Mouse (Mus musculus): ENCODE measurements at regions not wholly inside any gene's neighbourhood (a gene's known extent, or its start where the extent isn't known, plus 50 kb on each side); places are given as distances from the start of the nearest gene placed in this dataset.

GRCm38 (mm10) chr5:103360360-103360759 is 64.6 kb upstream of the Ptpn13 start:
- DNase-seq (ENCODE audit: low spot score) (no peak), ATAC-seq (ENCODE audit: low read depth) (no peak)
- H3K4me1 ChIP-seq (ENCODE audit: control insufficient read depth, insufficient read depth, low read length) = no peaks in the 10 kb centered on the region
- H3K9me3 ChIP-seq (ENCODE audit: control insufficient read depth, low read length) = no peaks in the 10 kb centered on the region
- no peak overlapping the region for H3K9ac ChIP-seq (ENCODE audit: low read depth, low read length)
- no peaks in the 10 kb centered on the region for H3K27me3 ChIP-seq (replicated peaks; ENCODE audit: control insufficient read depth, insufficient read depth, low read length)
- H3K4me2 ChIP-seq (ENCODE audit: low read depth, low read length) = no peak overlapping the region
- H3K4me3 ChIP-seq (ENCODE audit: low read depth, low read length) = no peak overlapping the region
- 81% methylated on average over 10 of the region's 10 CpGs for WGBS
- no peaks in the 10 kb centered on the region for H3K36me3 ChIP-seq (ENCODE audit: control insufficient read depth, insufficient read depth, low read length)
- H3K27ac ChIP-seq (replicated peaks; ENCODE audit: low read depth, low read length) = no peak overlapping the region

- Histone ChIP-seq H3K9ac (ENCODE audit: low read depth, low read length) (no peak overlapping the region), H3K4me1 (ENCODE audit: control insufficient read depth, insufficient read depth, low read length) (no peaks in the 10 kb centered on the region), H3K27ac (replicated peaks; ENCODE audit: low read depth, low read length) (no peak overlapping the region), H3K4me2 (ENCODE audit: low read depth, low read length) (no peak overlapping the region), H3K4me3 (ENCODE audit: low read depth, low read length) (no peak overlapping the region), H3K27me3 (replicated peaks; ENCODE audit: control insufficient read depth, insufficient read depth, low read length) (no peaks in the 10 kb centered on the region), H3K36me3 (ENCODE audit: control insufficient read depth, insufficient read depth, low read length) (no peaks in the 10 kb centered on the region), H3K9me3 (ENCODE audit: control insufficient read depth, low read length) (no peaks in the 10 kb centered on the region)
- no peak for ATAC-seq (ENCODE audit: low read depth)
- no peak for DNase-seq (ENCODE audit: low spot score)
- 74% methylated on average over 5 of the region's 5 CpGs for WGBS
Observed at GRCm38 (mm10) chr5:103357558-103357957, 67.4 kb upstream of the Ptpn13 start.

- Histone ChIP-seq H3K36me3 (ENCODE audit: control insufficient read depth, insufficient read depth, low read length) (no peaks in the 10 kb centered on the region), H3K4me3 (ENCODE audit: low read depth, low read length) (peak overlapping the region; percentile 18), H3K27ac (replicated peaks; ENCODE audit: low read depth, low read length) (no peak overlapping the region), H3K27me3 (replicated peaks; ENCODE audit: control insufficient read depth, insufficient read depth, low read length) (no peaks in the 10 kb centered on the region), H3K4me2 (ENCODE audit: low read depth, low read length) (peak overlapping the region; percentile 52), H3K9me3 (ENCODE audit: control insufficient read depth, low read length) (peaks cover 9% of the 10 kb centered on the region; the same call in 1 of the 2 replicates), H3K4me1 (ENCODE audit: control insufficient read depth, insufficient read depth, low read length) (no peaks in the 10 kb centered on the region), H3K9ac (ENCODE audit: low read depth, low read length) (no peak overlapping the region)
- 64% methylated on average over 6 of the region's 6 CpGs for WGBS
- DNase-seq (ENCODE audit: low spot score) = no peak
- ATAC-seq (ENCODE audit: low read depth) = peak; percentile 69
Observed at GRCm38 (mm10) chr5:103356500-103356899, 68.5 kb upstream of the Ptpn13 start.

- DNase-seq (ENCODE audit: low spot score) = no peak
- Histone ChIP-seq H3K27ac (replicated peaks; ENCODE audit: low read depth, low read length) (no peak overlapping the region), H3K4me1 (ENCODE audit: control insufficient read depth, insufficient read depth, low read length) (no peaks in the 10 kb centered on the region), H3K4me2 (ENCODE audit: low read depth, low read length) (peak overlapping the region; percentile 52), H3K27me3 (replicated peaks; ENCODE audit: control insufficient read depth, insufficient read depth, low read length) (no peaks in the 10 kb centered on the region), H3K9ac (ENCODE audit: low read depth, low read length) (no peak overlapping the region), H3K4me3 (ENCODE audit: low read depth, low read length) (peak overlapping the region; percentile 18), H3K36me3 (ENCODE audit: control insufficient read depth, insufficient read depth, low read length) (no peaks in the 10 kb centered on the region), H3K9me3 (ENCODE audit: control insufficient read depth, low read length) (peaks cover 11% of the 10 kb centered on the region; the same call in 1 of the 2 replicates)
- peak; percentile 35; the same call in 1 of the 2 replicates for ATAC-seq (ENCODE audit: low read depth)
- WGBS = 40% methylated on average over 21 of the region's 21 CpGs
Observed at GRCm38 (mm10) chr5:103355372-103356300, 69.4 kb upstream of the Ptpn13 start.

- H3K4me3 ChIP-seq (ENCODE audit: low read depth, low read length) = no peak overlapping the region
- no peak overlapping the region for H3K9ac ChIP-seq (ENCODE audit: low read depth, low read length)
- H3K4me1 ChIP-seq (ENCODE audit: control insufficient read depth, insufficient read depth, low read length) = no peaks in the 10 kb centered on the region
- H3K4me2 ChIP-seq (ENCODE audit: low read depth, low read length) = no peak overlapping the region
- 0 out of 2 replicates have a peak, but pooled peaks cover 6% of the 10 kb centered on the region for H3K9me3 ChIP-seq (ENCODE audit: control insufficient read depth, low read length)
- no peak overlapping the region for H3K27ac ChIP-seq (replicated peaks; ENCODE audit: low read depth, low read length)
- H3K36me3 ChIP-seq (ENCODE audit: control insufficient read depth, insufficient read depth, low read length) = no peaks in the 10 kb centered on the region
- WGBS = 25% methylated on average over 2 of the region's 2 CpGs
- H3K27me3 ChIP-seq (replicated peaks; ENCODE audit: control insufficient read depth, insufficient read depth, low read length) = no peaks in the 10 kb centered on the region
- ATAC-seq (ENCODE audit: low read depth) (no peak), DNase-seq (ENCODE audit: low spot score) (no peak)
Observed at GRCm38 (mm10) chr5:103343869-103344268, 81.1 kb upstream of the Ptpn13 start.

GRCm38 (mm10) chr5:103341456-103341855 is 83.5 kb upstream of the Ptpn13 start:
- Histone ChIP-seq H3K9ac (ENCODE audit: low read depth, low read length) (no peak overlapping the region), H3K4me2 (ENCODE audit: low read depth, low read length) (no peak overlapping the region), H3K27ac (replicated peaks; ENCODE audit: low read depth, low read length) (no peak overlapping the region), H3K27me3 (replicated peaks; ENCODE audit: control insufficient read depth, insufficient read depth, low read length) (no peaks in the 10 kb centered on the region), H3K4me1 (ENCODE audit: control insufficient read depth, insufficient read depth, low read length) (no peaks in the 10 kb centered on the region), H3K36me3 (ENCODE audit: control insufficient read depth, insufficient read depth, low read length) (no peaks in the 10 kb centered on the region), H3K4me3 (ENCODE audit: low read depth, low read length) (no peak overlapping the region), H3K9me3 (ENCODE audit: control insufficient read depth, low read length) (no peaks in the 10 kb centered on the region)
- WGBS = 49% methylated on average over 3 of the region's 3 CpGs
- ATAC-seq (ENCODE audit: low read depth) (peak; percentile 51; the same call in 1 of the 2 replicates), DNase-seq (ENCODE audit: low spot score) (peak; percentile 86)

GRCm38 (mm10) chr5:103340626-103341025 is 84.4 kb upstream of the Ptpn13 start:
- no peak overlapping the region for H3K27ac ChIP-seq (replicated peaks; ENCODE audit: low read depth, low read length)
- H3K27me3 ChIP-seq (replicated peaks; ENCODE audit: control insufficient read depth, insufficient read depth, low read length) = no peaks in the 10 kb centered on the region
- no peak overlapping the region for H3K4me3 ChIP-seq (ENCODE audit: low read depth, low read length)
- peaks cover 6% of the 10 kb centered on the region; the same call in 1 of the 2 replicates for H3K4me1 ChIP-seq (ENCODE audit: control insufficient read depth, insufficient read depth, low read length)
- 49% methylated on average over 9 of the region's 9 CpGs for WGBS
- H3K9me3 ChIP-seq (ENCODE audit: control insufficient read depth, low read length) = no peaks in the 10 kb centered on the region
- ATAC-seq (ENCODE audit: low read depth) (no peak), DNase-seq (ENCODE audit: low spot score) (no peak)
- no peak overlapping the region for H3K9ac ChIP-seq (ENCODE audit: low read depth, low read length)
- H3K36me3 ChIP-seq (ENCODE audit: control insufficient read depth, insufficient read depth, low read length) = no peaks in the 10 kb centered on the region
- H3K4me2 ChIP-seq (ENCODE audit: low read depth, low read length) = no peak overlapping the region

- H3K36me3 ChIP-seq (ENCODE audit: control insufficient read depth, insufficient read depth, low read length) = no peaks in the 10 kb centered on the region
- DNase-seq (ENCODE audit: low spot score) = peak; percentile 39
- WGBS = 19% methylated on average over 11 of the region's 11 CpGs
- no peak overlapping the region for H3K4me3 ChIP-seq (ENCODE audit: low read depth, low read length)
- no peaks in the 10 kb centered on the region for H3K27me3 ChIP-seq (replicated peaks; ENCODE audit: control insufficient read depth, insufficient read depth, low read length)
- ATAC-seq (ENCODE audit: low read depth) = peak; percentile 68
- H3K4me2 ChIP-seq (ENCODE audit: low read depth, low read length) = peak overlapping the region; percentile 40
- no peak overlapping the region for H3K9ac ChIP-seq (ENCODE audit: low read depth, low read length)
- H3K4me1 ChIP-seq (ENCODE audit: control insufficient read depth, insufficient read depth, low read length) = peaks cover 6% of the 10 kb centered on the region; the same call in 1 of the 2 replicates
- no peaks in the 10 kb centered on the region for H3K9me3 ChIP-seq (ENCODE audit: control insufficient read depth, low read length)
- H3K27ac ChIP-seq (replicated peaks; ENCODE audit: low read depth, low read length) = no peak overlapping the region
Observed at GRCm38 (mm10) chr5:103336689-103337490, 88.1 kb upstream of the Ptpn13 start.
